8 mouse cellular contexts compared by ENCODE assay signal in genomic region chr1:64617715-64617984, GRCm38 (mm10). TPM values are rescaled to one million over a fixed set of nuclear protein-coding genes. Genes with fewer than 3 reads are reported as not detected.
DNase-seq lines count a peak whose midpoint lies in the region; ATAC-seq and TF ChIP-seq lines count a peak whose summit lies in the region.

No protein-coding gene starts in this region.

- peak; percentile 81 for ATAC-seq in embryonic facial prominence, embryonic 15.5 days (ENCODE audit: insufficient number of reproducible peaks, low FRiP score, low TSS enrichment, low read depth)
- ATAC-seq in heart, embryonic 11.5 days (replicated peaks; ENCODE audit: insufficient number of reproducible peaks, low FRiP score, low TSS enrichment): peak; percentile 79
- ATAC-seq in kidney, embryonic 16.5 days (ENCODE audit: low FRiP score, low TSS enrichment): peak; percentile 91
- ATAC-seq in liver, embryonic 11.5 days (replicated peaks; ENCODE audit: low FRiP score): peak; percentile 85
- ATAC-seq in stomach, embryonic 14.5 days (ENCODE audit: insufficient number of reproducible peaks, insufficient read depth, low FRiP score, low read depth): peak; percentile 84

- 0 out of 2 replicates have a peak, but pooled peaks cover 8% of the 10 kb centered on the region for H3K36me3 ChIP-seq in embryonic facial prominence, embryonic 15.5 days
- no peaks in the 10 kb centered on the region for H3K36me3 ChIP-seq in heart, embryonic 11.5 days (ENCODE audit: control insufficient read depth, insufficient read depth, low read length)
- H3K36me3 ChIP-seq in kidney, embryonic 16.5 days (ENCODE audit: insufficient read depth, low read length): peaks cover 2% of the 10 kb centered on the region; the same call in 1 of the 2 replicates
- no peaks in the 10 kb centered on the region for H3K36me3 ChIP-seq in liver, embryonic 11.5 days (ENCODE audit: control insufficient read depth, insufficient read depth, low read length)
- H3K36me3 ChIP-seq in stomach, embryonic 14.5 days (ENCODE audit: control insufficient read depth, insufficient read depth, low read length): no peaks in the 10 kb centered on the region; the same call in 1 of the 2 replicates

- peak; percentile 87 for TF ChIP-seq CTCF in bone marrow macrophage, adult 2 months (IDR thresholded peaks at IDR 0.05; ENCODE audit: low read depth, low read length)

- DNase-seq in B cell, adult 2 months: peak; percentile 75 to 81
- DNase-seq in liver, embryonic 11.5 days (ENCODE audit: low spot score): peak; percentile 90
- peak; percentile 53 to 67 for DNase-seq in natural killer cell, adult 2 months (ENCODE audit: low spot score in 2 of 2)

- H3K4me3 ChIP-seq in bone marrow macrophage, adult 2 months (ENCODE audit: insufficient read depth, low read length): peak overlapping the region; percentile 91
- H3K4me3 ChIP-seq in embryonic facial prominence, embryonic 15.5 days (replicated peaks): peak overlapping the region; percentile 82
- peak overlapping the region; percentile 85 for H3K4me3 ChIP-seq in heart, embryonic 11.5 days (ENCODE audit: low read depth, low read length)
- peak overlapping the region; percentile 79 for H3K4me3 ChIP-seq in kidney, embryonic 16.5 days (ENCODE audit: low read length)
- H3K4me3 ChIP-seq in liver, embryonic 11.5 days (ENCODE audit: low read depth, low read length): peak overlapping the region; percentile 82
- peak overlapping the region; percentile 75 for H3K4me3 ChIP-seq in stomach, embryonic 14.5 days (ENCODE audit: low read depth, low read length)

- H3K9ac ChIP-seq in embryonic facial prominence, embryonic 15.5 days: peak overlapping the region; percentile 84
- peak overlapping the region; percentile 93 for H3K9ac ChIP-seq in heart, embryonic 11.5 days (ENCODE audit: low read depth, low read length)
- H3K9ac ChIP-seq in kidney, embryonic 16.5 days (replicated peaks; ENCODE audit: low read length): peak overlapping the region; percentile 93
- peak overlapping the region; percentile 96 for H3K9ac ChIP-seq in liver, embryonic 11.5 days (ENCODE audit: low read depth, low read length)
- H3K9ac ChIP-seq in stomach, embryonic 14.5 days (replicated peaks; ENCODE audit: low read depth, low read length): peak overlapping the region; percentile 85

- H3K9me3 ChIP-seq in embryonic facial prominence, embryonic 15.5 days (replicated peaks): no peaks in the 10 kb centered on the region
- H3K9me3 ChIP-seq in heart, embryonic 11.5 days (replicated peaks; ENCODE audit: control insufficient read depth, low read length): no peaks in the 10 kb centered on the region
- no peaks in the 10 kb centered on the region for H3K9me3 ChIP-seq in kidney, embryonic 16.5 days (ENCODE audit: low read length)
- H3K9me3 ChIP-seq in liver, embryonic 11.5 days (ENCODE audit: control insufficient read depth, low read length): no peaks in the 10 kb centered on the region
- H3K9me3 ChIP-seq in stomach, embryonic 14.5 days (ENCODE audit: control insufficient read depth, low read depth, low read length): no peaks in the 10 kb centered on the region

- TF ChIP-seq POLR2A in bone marrow macrophage, adult 2 months (IDR thresholded peaks at IDR 0.05; ENCODE audit: borderline replicate concordance, low read depth, low read length): no peak

- under 1% methylated on average over 15 of the region's 15 CpGs for WGBS in embryonic facial prominence, embryonic 15.5 days
- WGBS in heart, embryonic 11.5 days (ENCODE audit: insufficient replicate concordance): under 1% methylated on average over 15 of the region's 15 CpGs
- under 1% methylated on average over 15 of the region's 15 CpGs for WGBS in kidney, embryonic 16.5 days
- under 1% methylated on average over 13 of the region's 15 CpGs for WGBS in liver, embryonic 11.5 days
- WGBS in stomach, embryonic 14.5 days: 0% methylated on average over 15 of the region's 15 CpGs

- peaks cover 25% of the 10 kb centered on the region for H3K4me1 ChIP-seq in bone marrow macrophage, adult 2 months (ENCODE audit: control insufficient read depth, insufficient read depth, low read length)
- H3K4me1 ChIP-seq in embryonic facial prominence, embryonic 15.5 days: peaks cover 21% of the 10 kb centered on the region
- H3K4me1 ChIP-seq in heart, embryonic 11.5 days (ENCODE audit: control insufficient read depth, insufficient read depth, low read length): peaks cover 7% of the 10 kb centered on the region; the same call in 1 of the 2 replicates
- H3K4me1 ChIP-seq in kidney, embryonic 16.5 days (ENCODE audit: insufficient read depth, low read length): peaks cover 27% of the 10 kb centered on the region
- H3K4me1 ChIP-seq in liver, embryonic 11.5 days (replicated peaks; ENCODE audit: control insufficient read depth, insufficient read depth, low read length): peaks cover 17% of the 10 kb centered on the region
- peaks cover 4% of the 10 kb centered on the region; the same call in 1 of the 2 replicates for H3K4me1 ChIP-seq in stomach, embryonic 14.5 days (ENCODE audit: control insufficient read depth, insufficient read depth, low read length)

- peak overlapping the region; percentile 74 for H3K4me2 ChIP-seq in embryonic facial prominence, embryonic 15.5 days (replicated peaks)
- peak overlapping the region; percentile 75 for H3K4me2 ChIP-seq in heart, embryonic 11.5 days
- H3K4me2 ChIP-seq in kidney, embryonic 16.5 days (replicated peaks; ENCODE audit: low read depth, low read length): peak overlapping the region; percentile 67
- peak overlapping the region; percentile 88 for H3K4me2 ChIP-seq in liver, embryonic 11.5 days
- H3K4me2 ChIP-seq in stomach, embryonic 14.5 days (replicated peaks; ENCODE audit: low read depth, low read length): peak overlapping the region; percentile 67

- H3K27ac ChIP-seq in bone marrow macrophage, adult 2 months (ENCODE audit: insufficient read depth, low read depth, low read length): peak overlapping the region; percentile 82
- peak overlapping the region; percentile 99 for H3K27ac ChIP-seq in embryonic facial prominence, embryonic 15.5 days (replicated peaks)
- peak overlapping the region; percentile 86 for H3K27ac ChIP-seq in heart, embryonic 11.5 days (ENCODE audit: low read depth, low read length)
- H3K27ac ChIP-seq in kidney, embryonic 16.5 days (ENCODE audit: low read length): peak overlapping the region; percentile 97
- peak overlapping the region; percentile 96 for H3K27ac ChIP-seq in liver, embryonic 11.5 days (ENCODE audit: low read depth, low read length)
- peak overlapping the region; percentile 96 for H3K27ac ChIP-seq in stomach, embryonic 14.5 days (ENCODE audit: low read length)

- no peaks in the 10 kb centered on the region for H3K27me3 ChIP-seq in embryonic facial prominence, embryonic 15.5 days
- no peaks in the 10 kb centered on the region for H3K27me3 ChIP-seq in heart, embryonic 11.5 days (ENCODE audit: control insufficient read depth, insufficient read depth, low read length)
- no peaks in the 10 kb centered on the region for H3K27me3 ChIP-seq in kidney, embryonic 16.5 days (ENCODE audit: insufficient read depth, low read length)
- H3K27me3 ChIP-seq in liver, embryonic 11.5 days (replicated peaks; ENCODE audit: control insufficient read depth, insufficient read depth, low read length): no peaks in the 10 kb centered on the region
- no peaks in the 10 kb centered on the region for H3K27me3 ChIP-seq in stomach, embryonic 14.5 days (ENCODE audit: control insufficient read depth, insufficient read depth, low read length)

RNA-seq across cellular contexts. Expression of gene Mettl21a, which starts 0.6 kb away (rescaled TPM):
- polyA plus RNA-seq in bone marrow macrophage, adult 2 months (2012; ENCODE audit: insufficient read depth, insufficient read length, missing spikeins): 19.7 and 20.5 TPM in 2 replicates
- 23.1 and 25.8 TPM in 2 replicates for polyA plus RNA-seq in embryonic facial prominence, embryonic 15.5 days (2015; fragmentation: Nextera tagmentation; extraction: Ambion mirVana)
- 12.5 and 14.3 TPM in 2 replicates for polyA plus RNA-seq in heart, embryonic 11.5 days (2014; fragmentation: Nextera tagmentation; extraction: Ambion mirVana)
- polyA plus RNA-seq in kidney, embryonic 16.5 days (2015; fragmentation: Nextera tagmentation; extraction: Ambion mirVana): 21.5 and 22.0 TPM in 2 replicates
- 16.1 and 16.3 TPM in 2 replicates for polyA plus RNA-seq in liver, embryonic 11.5 days (2014; fragmentation: Nextera tagmentation; extraction: Ambion mirVana)
- polyA plus RNA-seq in stomach, embryonic 14.5 days (2014; fragmentation: Nextera tagmentation; extraction: Ambion mirVana): 21.3 and 24.5 TPM in 2 replicates

Comparison
In these comparisons a context has a peak if more than half of its experiments do, and no peak if none do; other contexts are left out.
1. Peak in every context shown above with its lines: DNase-seq, ATAC-seq, H3K4me3 ChIP-seq and H3K27ac ChIP-seq.